Mouse (Mus musculus) liver (tissue): Measurements from ENCODE around the gene Arid3b.

ENCODE experiments used
- DNase-seq: peaks from one replicate; pipeline ENCODE4 v3.0.0-alpha.2; 2020; ENCODE audit warnings: mixed read lengths

Arid3b gene

DNA sequence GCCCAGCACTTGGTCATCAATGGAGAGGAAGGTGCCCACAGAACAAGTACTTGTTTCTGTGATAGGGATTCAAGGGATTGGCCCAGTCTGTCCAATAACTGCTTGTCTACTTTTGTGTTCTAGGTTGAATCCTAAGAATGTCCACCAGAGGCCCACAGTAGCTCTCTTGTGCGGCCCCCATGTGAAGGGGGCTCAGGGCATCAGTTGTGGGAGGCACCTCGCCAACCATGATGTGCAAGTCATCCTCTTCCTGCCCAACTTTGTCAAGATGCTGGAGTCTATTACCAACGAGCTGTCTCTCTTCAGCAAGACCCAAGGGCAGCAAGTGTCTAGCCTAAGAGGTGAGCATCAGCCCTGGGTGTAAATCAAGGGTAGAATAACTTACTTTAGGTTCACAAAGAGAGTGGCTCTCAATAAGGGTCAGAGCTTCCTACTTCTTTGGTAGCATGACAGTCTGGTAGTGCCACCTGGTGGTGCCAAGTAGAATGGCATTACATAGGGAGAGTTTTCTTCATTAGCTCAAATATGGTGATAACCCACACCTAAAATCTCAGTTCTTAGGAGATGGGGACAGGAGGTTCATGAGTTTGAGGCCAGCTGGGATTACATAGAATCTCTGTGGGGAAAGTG is 92.0 kb downstream of the Arid3b start:
- no peak for DNase-seq
